Mouse (Mus musculus) embryonic facial prominence, embryonic 14.5 days (tissue): ENCODE results near the gene Itga9. TPM values are rescaled to one million over a fixed set of nuclear protein-coding genes. Genes with fewer than 3 reads are reported as not detected.

Experiments used
- ATAC-seq: fragments of 200-750 bp; cut with Nextera tagmentation; 2 replicates; pipeline ENCODE4 v1.8.0; 2017; ENCODE audit warnings: low read depth, moderate number of reproducible peaks, moderate TSS enrichment
- DNase-seq: peaks from one replicate; pipeline ENCODE4 v3.0.0-alpha.2; 2015; ENCODE audit warnings: low spot score
- H3K27ac ChIP-seq: fragments of 300-500 bp; sonication (generic); replicated peaks from 2 replicates; pipeline ENCODE4 v1.5.1; 2014; ENCODE audit warnings: low read depth, mild to moderate bottlenecking, low read length, moderate library complexity
- H3K27me3 ChIP-seq: fragments of 300-500 bp; sonication (generic); replicated peaks from 2 replicates; pipeline ENCODE4 v1.6.1; 2014; ENCODE audit warnings: low read length; ENCODE audit not compliant: control insufficient read depth, insufficient read depth
- H3K36me3 ChIP-seq: fragments of 300-500 bp; sonication (generic); 2 replicates; pipeline ENCODE4 v1.6.1; 2014; ENCODE audit warnings: low read length, mixed read lengths; ENCODE audit not compliant: control insufficient read depth, insufficient read depth
- H3K4me1 ChIP-seq: fragments of 300-500 bp; sonication (generic); 2 replicates; pipeline ENCODE4 v1.6.1; 2014; ENCODE audit warnings: antibody characterized with exemption, low read length; ENCODE audit not compliant: control insufficient read depth, insufficient read depth
- H3K4me2 ChIP-seq: fragments of 300-500 bp; sonication (generic); 2 replicates; pipeline ENCODE4 v1.6.1; 2014; ENCODE audit warnings: low read depth, mild to moderate bottlenecking, low read length, moderate library complexity, mixed read lengths
- H3K4me3 ChIP-seq: fragments of 300-500 bp; sonication (generic); 2 replicates; pipeline ENCODE4 v1.5.1; 2014; ENCODE audit warnings: low read depth, mild to moderate bottlenecking, low read length
- H3K9ac ChIP-seq: fragments of 300-500 bp; sonication (generic); 2 replicates; pipeline ENCODE4 v1.6.1; 2014; ENCODE audit warnings: low read depth, mild to moderate bottlenecking, low read length, moderate library complexity, mixed read lengths
- H3K9me3 ChIP-seq: fragments of 300-500 bp; sonication (generic); 2 replicates; pipeline ENCODE4 v1.6.1; 2016; ENCODE audit warnings: low read length; ENCODE audit not compliant: control insufficient read depth
- WGBS: fragments of 180-500 bp; shearing (Covaris S2); extraction: QIAGEN DNeasy Blood & Tissue Kit; methylation state at CpG from one replicate; pipeline ENCODE4 v1.1.7; 2014; 5-methylcytosine and 5-hydroxymethylcytosine counted together
- polyA plus RNA-seq: library from polyadenylated mRNA; unstranded; fragments of >200 nt; fragmentation: Nextera tagmentation; extraction: Ambion mirVana; gene quantifications from 2 replicates; pipeline ENCODE4 v1.2.1, GENCODE M21; 2014

Itga9 gene
- polyA plus RNA-seq, 1 experiment from 2014 or later = 13.7 TPM

- Histone ChIP-seq H3K4me3 (no peak overlapping the region), H3K4me2 (no peak overlapping the region), H3K4me1 (peaks cover 6% of the 10 kb centered on the region; the same call in 1 of the 2 replicates), H3K9me3 (no peaks in the 10 kb centered on the region; the same call in 1 of the 2 replicates), H3K36me3 (0 out of 2 replicates have a peak, but pooled peaks cover 5% of the 10 kb centered on the region), H3K27ac (no peak overlapping the region), H3K27me3 (no peaks in the 10 kb centered on the region), H3K9ac (no peak overlapping the region)
- no peak for DNase-seq
- 44% methylated on average over 4 of the region's 4 CpGs for WGBS
- ATAC-seq = no peak
These were observed 343.2 kb downstream of the Itga9 start for GRCm38 (mm10) chr9:118949654-118950053.

GRCm38 (mm10) chr9:118950061-118950460 lies 343.6 kb downstream of the Itga9 start:
- no peaks in the 10 kb centered on the region for H3K27me3 ChIP-seq
- no peak overlapping the region for H3K9ac ChIP-seq
- 0 out of 2 replicates have a peak, but pooled peaks cover 5% of the 10 kb centered on the region for H3K36me3 ChIP-seq
- WGBS = 43% methylated on average over 10 of the region's 10 CpGs
- no peak overlapping the region for H3K4me2 ChIP-seq
- H3K4me3 ChIP-seq = no peak overlapping the region
- ATAC-seq (no peak), DNase-seq (no peak)
- peaks cover 6% of the 10 kb centered on the region; the same call in 1 of the 2 replicates for H3K4me1 ChIP-seq
- H3K9me3 ChIP-seq = peaks cover 3% of the 10 kb centered on the region; the same call in 1 of the 2 replicates
- H3K27ac ChIP-seq = no peak overlapping the region

Other genes starting within 250 kb of the Itga9 start
- 0.07 and 0.08 TPM in 2 replicates for gene Eomes, start 128.5 kb upstream of the Itga9 start, polyA plus RNA-seq
- gene Golga4, start 100.4 kb upstream of the Itga9 start, polyA plus RNA-seq = 48.5 and 52.2 TPM in 2 replicates